Mouse (Mus musculus): ENCODE measurements around the gene Tfpi. TPM values are rescaled to one million over a fixed set of nuclear protein-coding genes. Genes with fewer than 3 reads are reported as not detected.
"Not testable (repeated sequence)": the region's sequence is repeated elsewhere in the genome, so short reads cannot be mapped to it uniquely, and the experiment has no call there.

Gene Tfpi
- polyA plus RNA-seq, 1 experiment = 7.6 TPM

GRCm38 (mm10) chr2:84519514-84520067 lies 43.0 kb upstream of the Tfpi start:
- H3K36me3 ChIP-seq (ENCODE audit: control insufficient read depth, insufficient read depth) = no peaks in the 10 kb centered on the region
- no peak overlapping the region for H3ac ChIP-seq (ENCODE audit: control insufficient read depth, insufficient read length, low read depth)
- H3K79me2 ChIP-seq (ENCODE audit: control insufficient read depth, insufficient read depth) = no peaks in the 10 kb centered on the region
- H3K79me3 ChIP-seq (ENCODE audit: low read depth) = no peaks in the 10 kb centered on the region
- no peaks in the 10 kb centered on the region for H3K27me3 ChIP-seq (ENCODE audit: control insufficient read depth, insufficient read depth, insufficient read length)
- TF ChIP-seq MAX (IDR thresholded peaks at IDR 0.05) (no peak), USF1 (IDR thresholded peaks at IDR 0.05; ENCODE audit: low read depth) (no peak), CTCF (IDR thresholded peaks at IDR 0.05; ENCODE audit: control insufficient read depth, insufficient read depth, insufficient read length) (no peak)
- no peak overlapping the region for H3K4me3 ChIP-seq (ENCODE audit: insufficient read depth, poor library complexity, severe bottlenecking)

DNA sequence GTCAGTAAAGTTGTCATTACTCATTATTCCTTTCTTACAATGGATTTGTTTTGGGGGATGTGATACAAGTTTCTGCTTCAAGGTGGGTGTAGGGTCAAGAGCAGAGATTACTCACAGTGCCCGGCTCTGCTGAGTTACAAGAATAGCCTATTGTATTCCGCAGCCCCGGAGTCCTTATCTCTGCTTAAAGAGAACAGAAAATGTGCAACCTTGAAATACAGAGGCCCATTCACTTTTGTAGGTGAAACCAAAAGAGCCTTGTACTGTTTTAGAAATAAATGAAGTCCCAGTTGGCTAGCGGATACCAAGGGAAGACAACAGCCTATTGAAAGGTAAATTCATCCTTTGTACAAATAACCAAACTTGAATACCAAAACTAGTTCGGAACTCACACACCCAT lies 42.2 kb upstream of the Tfpi start:
- TF ChIP-seq MYOG (IDR thresholded peaks at IDR 0.05; ENCODE audit: control insufficient read depth, extremely low read depth, insufficient read length) = no peak
- TF ChIP-seq CEBPB (IDR thresholded peaks at IDR 0.05; ENCODE audit: low read depth) = no peak
- TF ChIP-seq MYOD1 (IDR thresholded peaks at IDR 0.05; ENCODE audit: control insufficient read depth, insufficient read length, low read depth) = no peak
- no peak for TF ChIP-seq FOSL1 (IDR thresholded peaks at IDR 0.05; ENCODE audit: insufficient read depth, low read length, poor library complexity, severe bottlenecking)
- no peak for TF ChIP-seq USF1 (IDR thresholded peaks at IDR 0.05; ENCODE audit: low read depth)
- TF ChIP-seq CTCF (IDR thresholded peaks at IDR 0.05; ENCODE audit: control insufficient read depth, insufficient read depth, insufficient read length) = no peak
- no peak for TF ChIP-seq MAX (IDR thresholded peaks at IDR 0.05)
- Histone ChIP-seq H3K36me3 (ENCODE audit: control insufficient read depth, insufficient read depth) (no peaks in the 10 kb centered on the region), H3K4me3 (ENCODE audit: insufficient read depth, poor library complexity, severe bottlenecking) (no peak overlapping the region), H3K79me2 (ENCODE audit: control insufficient read depth, insufficient read depth) (no peaks in the 10 kb centered on the region), H3K27me3 (ENCODE audit: control insufficient read depth, insufficient read depth, insufficient read length) (no peaks in the 10 kb centered on the region), H3ac (ENCODE audit: control insufficient read depth, insufficient read length, low read depth) (no peak overlapping the region), H3K79me3 (ENCODE audit: low read depth) (no peaks in the 10 kb centered on the region)

DNA sequence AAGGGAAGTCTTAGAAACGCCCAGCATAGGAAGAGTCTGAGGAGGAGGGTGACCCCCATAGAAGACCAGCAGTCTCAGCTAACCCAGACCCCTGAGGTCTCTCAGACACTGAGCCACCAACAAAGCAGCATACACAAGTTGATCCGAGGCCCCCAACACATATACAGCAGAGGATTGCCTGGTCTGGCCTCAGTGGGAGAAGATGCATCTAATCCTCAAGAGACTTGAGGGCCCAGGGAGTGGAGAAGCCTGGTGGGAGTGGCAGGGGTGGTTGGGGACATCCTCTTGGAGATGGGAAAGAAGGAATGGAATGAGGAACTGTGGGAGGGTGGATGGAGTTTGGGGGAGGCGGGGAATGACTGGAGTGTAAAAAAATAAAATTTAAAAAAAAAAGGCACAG lies 36.7 kb upstream of the Tfpi start:
- Histone ChIP-seq H3K27me3 (ENCODE audit: control insufficient read depth, insufficient read depth, insufficient read length) (no peaks in the 10 kb centered on the region), H3K4me3 (ENCODE audit: insufficient read depth, poor library complexity, severe bottlenecking) (no peak overlapping the region), H3K79me2 (ENCODE audit: control insufficient read depth, insufficient read depth) (no peaks in the 10 kb centered on the region), H3K79me3 (ENCODE audit: low read depth) (no peaks in the 10 kb centered on the region), H3ac (ENCODE audit: control insufficient read depth, insufficient read length, low read depth) (no peak overlapping the region), H3K36me3 (ENCODE audit: control insufficient read depth, insufficient read depth) (no peaks in the 10 kb centered on the region)
- TF ChIP-seq MYOD1 (IDR thresholded peaks at IDR 0.05; ENCODE audit: control insufficient read depth, insufficient read length, low read depth) = no peak
- no peak for TF ChIP-seq CEBPB (IDR thresholded peaks at IDR 0.05; ENCODE audit: low read depth)
- no peak for TF ChIP-seq CTCF (IDR thresholded peaks at IDR 0.05; ENCODE audit: control insufficient read depth, insufficient read depth, insufficient read length)
- TF ChIP-seq MYOG (IDR thresholded peaks at IDR 0.05; ENCODE audit: control insufficient read depth, extremely low read depth, insufficient read length) = no peak
- no peak for TF ChIP-seq MAX (IDR thresholded peaks at IDR 0.05)
- TF ChIP-seq USF1 (IDR thresholded peaks at IDR 0.05; ENCODE audit: low read depth) = no peak
- no peak for TF ChIP-seq FOSL1 (IDR thresholded peaks at IDR 0.05; ENCODE audit: insufficient read depth, low read length, poor library complexity, severe bottlenecking)

GRCm38 (mm10) chr2:84511508-84511907 lies 34.9 kb upstream of the Tfpi start:
- TF ChIP-seq MAX (IDR thresholded peaks at IDR 0.05) = no peak
- no peak for TF ChIP-seq MYOD1 (IDR thresholded peaks at IDR 0.05; ENCODE audit: control insufficient read depth, insufficient read length, low read depth)
- no peak for TF ChIP-seq CTCF (IDR thresholded peaks at IDR 0.05; ENCODE audit: control insufficient read depth, insufficient read depth, insufficient read length)
- TF ChIP-seq CEBPB (IDR thresholded peaks at IDR 0.05; ENCODE audit: low read depth) = no peak
- no peak for TF ChIP-seq USF1 (IDR thresholded peaks at IDR 0.05; ENCODE audit: low read depth)
- TF ChIP-seq FOSL1 (IDR thresholded peaks at IDR 0.05; ENCODE audit: insufficient read depth, low read length, poor library complexity, severe bottlenecking) = no peak
- no peak for TF ChIP-seq MYOG (IDR thresholded peaks at IDR 0.05; ENCODE audit: control insufficient read depth, extremely low read depth, insufficient read length)
- Histone ChIP-seq H3K79me2 (ENCODE audit: control insufficient read depth, insufficient read depth) (no peaks in the 10 kb centered on the region), H3K27me3 (ENCODE audit: control insufficient read depth, insufficient read depth, insufficient read length) (no peaks in the 10 kb centered on the region), H3K79me3 (ENCODE audit: low read depth) (no peaks in the 10 kb centered on the region), H3K36me3 (ENCODE audit: control insufficient read depth, insufficient read depth) (no peaks in the 10 kb centered on the region), H3ac (ENCODE audit: control insufficient read depth, insufficient read length, low read depth) (no peak overlapping the region), H3K4me3 (ENCODE audit: insufficient read depth, poor library complexity, severe bottlenecking) (no peak overlapping the region)

DNA sequence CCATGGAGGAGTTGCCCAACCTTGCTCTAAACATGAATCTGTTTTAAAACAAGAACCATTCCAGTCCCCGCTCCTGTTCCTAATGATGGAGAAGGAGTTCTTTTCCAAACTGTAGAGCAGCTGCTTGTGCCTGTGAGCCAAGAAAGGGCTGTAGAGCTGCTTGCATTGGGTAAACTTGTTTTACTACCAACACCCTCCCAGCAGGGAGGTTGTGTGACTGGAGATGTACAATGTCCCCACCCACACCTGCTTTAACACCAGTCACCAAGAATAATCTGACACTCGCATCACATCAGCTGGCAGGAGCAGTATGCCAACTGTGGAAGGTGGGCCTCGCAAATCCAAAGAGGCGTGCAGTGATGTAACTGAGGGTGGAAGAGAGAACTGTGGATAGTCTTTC lies 34.5 kb upstream of the Tfpi start:
- Histone ChIP-seq H3K79me2 (ENCODE audit: control insufficient read depth, insufficient read depth) (no peaks in the 10 kb centered on the region), H3K36me3 (ENCODE audit: control insufficient read depth, insufficient read depth) (no peaks in the 10 kb centered on the region), H3K4me3 (ENCODE audit: insufficient read depth, poor library complexity, severe bottlenecking) (no peak overlapping the region), H3ac (ENCODE audit: control insufficient read depth, insufficient read length, low read depth) (no peak overlapping the region), H3K27me3 (ENCODE audit: control insufficient read depth, insufficient read depth, insufficient read length) (no peaks in the 10 kb centered on the region), H3K79me3 (ENCODE audit: low read depth) (no peaks in the 10 kb centered on the region)
- no peak for TF ChIP-seq CTCF (IDR thresholded peaks at IDR 0.05; ENCODE audit: control insufficient read depth, insufficient read depth, insufficient read length)
- no peak for TF ChIP-seq CEBPB (IDR thresholded peaks at IDR 0.05; ENCODE audit: low read depth)
- no peak for TF ChIP-seq FOSL1 (IDR thresholded peaks at IDR 0.05; ENCODE audit: insufficient read depth, low read length, poor library complexity, severe bottlenecking)
- TF ChIP-seq MYOG (IDR thresholded peaks at IDR 0.05; ENCODE audit: control insufficient read depth, extremely low read depth, insufficient read length) = no peak
- no peak for TF ChIP-seq USF1 (IDR thresholded peaks at IDR 0.05; ENCODE audit: low read depth)
- no peak for TF ChIP-seq MAX (IDR thresholded peaks at IDR 0.05)
- TF ChIP-seq MYOD1 (IDR thresholded peaks at IDR 0.05; ENCODE audit: control insufficient read depth, insufficient read length, low read depth) = no peak

GRCm38 (mm10) chr2:84504954-84505394 lies 28.4 kb upstream of the Tfpi start:
- H3ac ChIP-seq (ENCODE audit: control insufficient read depth, insufficient read length, low read depth); H3K27me3 ChIP-seq (ENCODE audit: control insufficient read depth, insufficient read depth, insufficient read length); H3K79me3 ChIP-seq (ENCODE audit: low read depth); H3K79me2 ChIP-seq (ENCODE audit: control insufficient read depth, insufficient read depth); H3K4me3 ChIP-seq (ENCODE audit: insufficient read depth, poor library complexity, severe bottlenecking); H3K36me3 ChIP-seq (ENCODE audit: control insufficient read depth, insufficient read depth): not testable (repeated sequence)
